Mouse (Mus musculus) heart, embryonic 11.5 days (tissue): ENCODE results near the gene Nudcd3. TPM values are rescaled to one million over a fixed set of nuclear protein-coding genes. Genes with fewer than 3 reads are reported as not detected.

ENCODE experiments used
- ATAC-seq: fragments of 200-750 bp; cut with Nextera tagmentation; replicated peaks from 2 replicates; pipeline ENCODE4 v1.8.0; 2017; ENCODE audit warnings: moderate library complexity; ENCODE audit not compliant: insufficient number of reproducible peaks, low FRiP score, low TSS enrichment
- H3K27ac ChIP-seq: fragments of 300-500 bp; sonication (generic); 2 replicates; pipeline ENCODE4 v1.5.1; 2014; ENCODE audit warnings: mild to moderate bottlenecking, low read depth, low read length
- H3K27me3 ChIP-seq: fragments of 300-500 bp; sonication (generic); 2 replicates; pipeline ENCODE4 v1.6.1; 2014; ENCODE audit warnings: mild to moderate bottlenecking, low read length, mixed read lengths; ENCODE audit not compliant: control insufficient read depth, insufficient read depth
- H3K36me3 ChIP-seq: fragments of 300-500 bp; sonication (generic); 2 replicates; pipeline ENCODE4 v1.6.1; 2014; ENCODE audit warnings: mild to moderate bottlenecking, low read length, moderate library complexity, mixed read lengths; ENCODE audit not compliant: control insufficient read depth, insufficient read depth
- H3K4me1 ChIP-seq: fragments of 300-500 bp; sonication (generic); 2 replicates; pipeline ENCODE4 v1.6.1; 2014; ENCODE audit warnings: low read length; ENCODE audit not compliant: control insufficient read depth, insufficient read depth
- H3K4me2 ChIP-seq: fragments of 300-500 bp; sonication (generic); 2 replicates; pipeline ENCODE4 v1.6.1; 2014; ENCODE audit warnings: mild to moderate bottlenecking, moderate library complexity
- H3K4me3 ChIP-seq: fragments of 300-500 bp; sonication (generic); 2 replicates; pipeline ENCODE4 v1.5.1; 2014; ENCODE audit warnings: low read depth, low read length
- H3K9ac ChIP-seq: fragments of 300-500 bp; sonication (generic); 2 replicates; pipeline ENCODE4 v1.6.1; 2014; ENCODE audit warnings: mild to moderate bottlenecking, low read depth, low read length, moderate library complexity
- H3K9me3 ChIP-seq: fragments of 300-500 bp; sonication (generic); replicated peaks from 2 replicates; pipeline ENCODE4 v1.6.1; 2016; ENCODE audit warnings: low read length; ENCODE audit not compliant: control insufficient read depth
- WGBS: fragments of 180-500 bp; shearing (Covaris S2); extraction: QIAGEN DNeasy Blood & Tissue Kit; methylation state at CpG from one replicate; pipeline ENCODE4 v1.1.7; 2014; ENCODE audit not compliant: insufficient replicate concordance; 5-methylcytosine and 5-hydroxymethylcytosine counted together
- polyA plus RNA-seq: library from polyadenylated mRNA; unstranded; fragments of >200 nt; fragmentation: Nextera tagmentation; extraction: Ambion mirVana; gene quantifications from 2 replicates; pipeline ENCODE4 v1.2.1, GENCODE M21; 2014

Gene Nudcd3
- polyA plus RNA-seq, 1 experiment from 2014 or later: 28.8 TPM

DNA sequence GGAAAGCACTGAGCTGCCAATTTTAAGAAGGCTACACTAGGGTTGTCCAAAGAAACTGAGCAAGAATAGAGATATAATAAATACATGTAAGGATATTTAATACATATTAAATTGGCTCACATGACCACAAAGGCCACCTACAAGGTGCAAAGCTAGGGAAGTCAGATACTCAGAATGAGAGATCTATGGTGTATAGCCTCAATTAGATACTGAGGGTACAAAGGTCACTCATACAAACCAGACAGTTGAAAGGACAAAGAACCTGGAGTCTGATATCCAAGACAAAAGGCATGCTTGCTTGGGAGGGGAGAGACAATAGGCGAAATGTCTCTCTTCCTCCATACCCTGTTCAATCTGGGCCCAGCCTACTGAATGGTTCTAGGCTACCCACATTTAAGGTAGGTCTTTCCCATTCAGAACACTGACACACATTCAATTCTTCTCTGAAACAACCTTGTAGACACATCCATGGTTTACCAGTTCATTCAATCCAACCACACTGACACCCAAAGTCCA lies 76.6 kb downstream of the Nudcd3 start:
- Histone ChIP-seq H3K27ac (no peak overlapping the region), H3K27me3 (no peaks in the 10 kb centered on the region), H3K4me1 (no peaks in the 10 kb centered on the region), H3K4me2 (no peak overlapping the region), H3K4me3 (no peak overlapping the region), H3K36me3 (0 out of 2 replicates have a peak, but pooled peaks cover 2% of the 10 kb centered on the region), H3K9me3 (no peaks in the 10 kb centered on the region), H3K9ac (no peak overlapping the region)
- no peak for ATAC-seq
- WGBS: 92% methylated on average over 1 of the region's 1 CpGs

GRCm38 (mm10) chr11:6122631-6123030 lies 77.6 kb downstream of the Nudcd3 start:
- Histone ChIP-seq H3K4me2 (no peak overlapping the region), H3K9ac (no peak overlapping the region), H3K4me3 (no peak overlapping the region), H3K36me3 (peaks cover 2% of the 10 kb centered on the region; the same call in 1 of the 2 replicates), H3K27ac (no peak overlapping the region), H3K27me3 (no peaks in the 10 kb centered on the region), H3K9me3 (no peaks in the 10 kb centered on the region), H3K4me1 (no peaks in the 10 kb centered on the region)
- WGBS: 86% methylated on average over 5 of the region's 5 CpGs
- ATAC-seq: no peak

DNA sequence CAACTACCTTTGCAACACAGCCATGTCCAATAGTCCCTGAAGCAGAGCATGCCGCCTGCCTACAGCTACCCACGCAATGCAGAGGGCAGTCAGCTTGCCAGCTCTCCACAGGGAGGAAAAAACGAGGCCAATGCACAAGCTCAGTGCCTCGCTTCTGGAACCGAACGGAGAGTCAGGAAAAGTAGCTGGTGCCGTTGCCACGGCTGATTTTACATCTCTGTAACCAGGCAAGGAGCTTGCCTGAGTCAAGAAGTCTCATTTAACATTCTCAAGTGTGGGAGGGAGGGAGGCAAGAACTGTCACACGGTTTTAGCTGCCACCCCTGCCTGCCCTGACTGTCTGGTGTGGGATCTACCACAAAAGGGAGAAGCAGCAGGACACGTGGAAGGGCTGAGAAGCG lies 79.6 kb downstream of the Nudcd3 start:
- 81% methylated on average over 11 of the region's 11 CpGs for WGBS
- Histone ChIP-seq H3K27ac (no peak overlapping the region), H3K4me2 (no peak overlapping the region), H3K4me3 (no peak overlapping the region), H3K9me3 (no peaks in the 10 kb centered on the region), H3K27me3 (no peaks in the 10 kb centered on the region), H3K9ac (no peak overlapping the region), H3K36me3 (peaks cover 2% of the 10 kb centered on the region; the same call in 1 of the 2 replicates), H3K4me1 (no peaks in the 10 kb centered on the region)
- no peak for ATAC-seq

DNA sequence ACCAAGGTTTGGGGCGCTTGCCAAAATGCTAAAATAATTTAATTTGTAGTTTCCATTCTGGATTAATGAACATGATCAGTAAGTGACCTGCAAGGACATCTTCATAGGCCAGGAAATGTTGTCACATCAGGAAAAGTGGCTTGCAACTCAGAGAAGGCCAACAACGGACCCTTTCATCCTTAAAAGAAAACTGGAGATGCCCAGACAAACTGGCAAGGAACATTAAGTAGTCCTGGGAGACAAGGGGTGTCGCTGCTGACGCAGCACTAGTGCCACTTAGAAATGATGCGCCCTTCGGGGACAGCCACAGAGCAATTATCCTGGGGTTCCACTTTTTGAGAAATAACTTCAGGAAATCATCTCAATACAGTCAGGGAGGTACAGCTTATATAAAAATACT lies 80.2 kb downstream of the Nudcd3 start:
- Histone ChIP-seq H3K36me3 (peaks cover 2% of the 10 kb centered on the region; the same call in 1 of the 2 replicates), H3K4me2 (no peak overlapping the region), H3K4me3 (no peak overlapping the region), H3K27ac (no peak overlapping the region), H3K9ac (no peak overlapping the region), H3K27me3 (no peaks in the 10 kb centered on the region), H3K4me1 (no peaks in the 10 kb centered on the region), H3K9me3 (no peaks in the 10 kb centered on the region)
- ATAC-seq: no peak
- WGBS: 93% methylated on average over 6 of the region's 6 CpGs

- no peaks in the 10 kb centered on the region for H3K9me3 ChIP-seq
- no peak overlapping the region for H3K4me3 ChIP-seq
- no peak overlapping the region for H3K27ac ChIP-seq
- no peak overlapping the region for H3K4me2 ChIP-seq
- no peaks in the 10 kb centered on the region for H3K27me3 ChIP-seq
- H3K36me3 ChIP-seq: peaks cover 2% of the 10 kb centered on the region
- no peaks in the 10 kb centered on the region for H3K4me1 ChIP-seq
- WGBS: 83% methylated on average over 11 of the region's 11 CpGs
- H3K9ac ChIP-seq: no peak overlapping the region
- ATAC-seq: no peak
These were observed 80.9 kb downstream of the Nudcd3 start for GRCm38 (mm10) chr11:6119312-6119711.

DNA sequence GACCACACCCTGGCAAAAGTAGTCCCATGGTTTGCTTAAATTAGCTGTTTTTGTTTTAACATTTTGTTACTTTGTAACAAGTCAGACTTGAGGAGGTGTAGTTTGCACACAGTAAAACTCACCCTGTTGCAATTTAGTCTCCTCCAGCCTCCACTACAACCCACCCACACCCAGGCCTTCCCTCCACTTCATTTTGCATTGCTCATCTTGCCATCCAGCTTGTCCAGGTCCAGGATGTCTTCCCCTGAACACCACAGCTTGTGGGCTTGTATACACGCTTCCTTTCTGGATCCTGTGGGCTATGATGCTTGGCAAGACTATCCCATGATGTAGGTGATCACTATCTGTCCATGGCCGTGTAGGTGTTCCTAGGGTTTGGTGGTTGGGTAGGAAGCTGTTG lies 82.3 kb downstream of the Nudcd3 start:
- WGBS: 81% methylated on average over 2 of the region's 2 CpGs
- H3K27me3 ChIP-seq: no peaks in the 10 kb centered on the region
- no peak overlapping the region for H3K27ac ChIP-seq
- no peak overlapping the region for H3K4me2 ChIP-seq
- H3K36me3 ChIP-seq: peaks cover 4% of the 10 kb centered on the region
- no peak overlapping the region for H3K4me3 ChIP-seq
- ATAC-seq: no peak
- no peaks in the 10 kb centered on the region for H3K9me3 ChIP-seq
- H3K9ac ChIP-seq: no peak overlapping the region
- no peaks in the 10 kb centered on the region for H3K4me1 ChIP-seq

GRCm38 (mm10) chr11:6111734-6112484 lies 88.3 kb downstream of the Nudcd3 start:
- no peak overlapping the region for H3K27ac ChIP-seq
- H3K9me3 ChIP-seq: no peaks in the 10 kb centered on the region
- WGBS: 83% methylated on average over 5 of the region's 5 CpGs
- no peaks in the 10 kb centered on the region for H3K4me1 ChIP-seq
- no peak overlapping the region for H3K4me2 ChIP-seq
- H3K9ac ChIP-seq: no peak overlapping the region
- no peak overlapping the region for H3K4me3 ChIP-seq
- no peaks in the 10 kb centered on the region for H3K27me3 ChIP-seq
- H3K36me3 ChIP-seq: peaks cover 11% of the 10 kb centered on the region
- ATAC-seq: no peak

DNA sequence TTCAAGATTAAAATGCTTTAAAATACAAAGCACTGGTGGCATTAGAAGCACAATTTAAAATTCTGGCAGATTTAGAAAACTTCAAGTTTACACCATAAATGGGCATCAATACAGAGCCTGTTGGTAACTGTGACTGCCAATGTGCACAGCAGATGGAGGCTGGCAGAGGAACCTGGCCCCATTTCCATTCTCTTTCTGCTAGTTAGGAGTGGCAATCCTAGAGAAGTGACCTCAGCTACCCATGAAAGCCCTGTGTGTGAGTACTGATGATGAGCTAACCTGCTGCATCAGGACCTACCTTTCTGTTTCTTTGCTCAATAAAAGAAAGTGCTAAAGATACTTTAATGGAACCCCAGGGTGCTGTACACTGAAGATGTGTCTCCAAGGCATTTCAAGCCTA lies 90.2 kb downstream of the Nudcd3 start:
- Histone ChIP-seq H3K27ac (no peak overlapping the region), H3K4me2 (no peak overlapping the region), H3K9me3 (no peaks in the 10 kb centered on the region), H3K9ac (no peak overlapping the region), H3K4me1 (no peaks in the 10 kb centered on the region), H3K4me3 (no peak overlapping the region), H3K27me3 (no peaks in the 10 kb centered on the region), H3K36me3 (peaks cover 14% of the 10 kb centered on the region)
- no peak for ATAC-seq

- Histone ChIP-seq H3K27me3 (no peaks in the 10 kb centered on the region), H3K9me3 (no peaks in the 10 kb centered on the region), H3K4me1 (no peaks in the 10 kb centered on the region), H3K36me3 (peaks cover 14% of the 10 kb centered on the region), H3K4me3 (no peak overlapping the region), H3K4me2 (no peak overlapping the region), H3K9ac (no peak overlapping the region), H3K27ac (no peak overlapping the region)
- ATAC-seq: no peak
- WGBS: 89% methylated on average over 5 of the region's 5 CpGs
These were observed 91.9 kb downstream of the Nudcd3 start for GRCm38 (mm10) chr11:6108296-6108695.
